Mouse (Mus musculus) olfactory bulb, adult 2 months (tissue): Measurements from ENCODE around the gene Vps26c. TPM values are rescaled to one million over a fixed set of nuclear protein-coding genes. Genes with fewer than 3 reads are reported as not detected.
A peak's percentile ranks its signal among the peaks of the same experiment; 100 is the strongest.

Experiments
- H3K27ac ChIP-seq: fragments of 200-500 bp; 2 replicates; pipeline ENCODE4 v1.5.1; 2012; ENCODE audit warnings: low read depth, low read length; ENCODE audit not compliant: insufficient read depth
- H3K4me1 ChIP-seq: fragments of 200-500 bp; 2 replicates; pipeline ENCODE4 v1.6.1; 2012; ENCODE audit warnings: low read length; ENCODE audit not compliant: control insufficient read depth, insufficient read depth
- H3K4me3 ChIP-seq: fragments of 200-500 bp; 2 replicates; pipeline ENCODE4 v1.5.1; 2012; ENCODE audit warnings: mild to moderate bottlenecking, low read depth, low read length, moderate library complexity; ENCODE audit not compliant: insufficient read depth
- CTCF ChIP-seq: fragments of 200-500 bp; IDR thresholded peaks from 2 replicates; pipeline ENCODE4 v1.5.1; 2012; ENCODE audit warnings: low read depth, mild to moderate bottlenecking, low read length, moderate library complexity; ENCODE audit not compliant: insufficient read depth
- POLR2A ChIP-seq: fragments of 200-500 bp; IDR thresholded peaks from 2 replicates; pipeline ENCODE4 v1.6.1; 2012; ENCODE audit warnings: mild to moderate bottlenecking, low read depth, low read length, moderate library complexity; ENCODE audit not compliant: insufficient read depth
- WGBS: fragments of 180-500 bp; shearing (Covaris S2); methylation state at CpG from one replicate; pipeline ENCODE4 v1.1.7; 2018; 5-methylcytosine and 5-hydroxymethylcytosine counted together
- polyA plus RNA-seq: library from polyadenylated mRNA; stranded (reverse); fragments of >200 nt; gene quantifications from 2 replicates; pipeline ENCODE4 v1.2.4, GENCODE M21; 2012; ENCODE audit warnings: low replicate concordance; ENCODE audit not compliant: missing spikeins, insufficient read depth, insufficient read length

The Vps26c gene
- polyA plus RNA-seq, 1 experiment, result not detected

- H3K4me3 ChIP-seq, result peak overlapping the region; percentile 100
- peak overlapping the region; percentile 100 for H3K27ac ChIP-seq
- under 1% methylated on average over 53 of the region's 53 CpGs for WGBS
- TF ChIP-seq POLR2A, result peak; percentile 76
- no peak for TF ChIP-seq CTCF
- no peaks in the 10 kb centered on the region for H3K4me1 ChIP-seq
These were observed 42.0 kb upstream of the Vps26c start for GRCm38 (mm10) chr16:94568335-94569228.

- Histone ChIP-seq H3K4me1 (no peaks in the 10 kb centered on the region), H3K4me3 (no peak overlapping the region), H3K27ac (no peak overlapping the region)
- WGBS, result 80% methylated on average over 5 of the region's 5 CpGs
- TF ChIP-seq CTCF (no peak), POLR2A (no peak)
These were observed 41.1 kb upstream of the Vps26c start for GRCm38 (mm10) chr16:94567751-94568150.

GRCm38 (mm10) chr16:94566834-94567585, 40.4 kb upstream of the Vps26c start:
- WGBS, result 91% methylated on average over 11 of the region's 11 CpGs
- H3K27ac ChIP-seq, result no peak overlapping the region
- H3K4me1 ChIP-seq, result no peaks in the 10 kb centered on the region
- H3K4me3 ChIP-seq, result no peak overlapping the region
- TF ChIP-seq POLR2A, result no peak
- no peak for TF ChIP-seq CTCF

- H3K27ac ChIP-seq, result no peak overlapping the region
- H3K4me1 ChIP-seq, result no peaks in the 10 kb centered on the region
- H3K4me3 ChIP-seq, result no peak overlapping the region
- TF ChIP-seq POLR2A (no peak), CTCF (no peak)
- WGBS, result 75% methylated on average over 8 of the region's 8 CpGs
These were observed 39.5 kb upstream of the Vps26c start for GRCm38 (mm10) chr16:94566124-94566523.

- no peak overlapping the region for H3K4me3 ChIP-seq
- no peak overlapping the region for H3K27ac ChIP-seq
- TF ChIP-seq POLR2A (no peak), CTCF (no peak)
- no peaks in the 10 kb centered on the region for H3K4me1 ChIP-seq
- 88% methylated on average over 5 of the region's 5 CpGs for WGBS
These were observed 34.0 kb upstream of the Vps26c start for GRCm38 (mm10) chr16:94560618-94561017.

- no peak overlapping the region for H3K4me3 ChIP-seq
- TF ChIP-seq CTCF, result no peak
- no peak for TF ChIP-seq POLR2A
- H3K4me1 ChIP-seq, result no peaks in the 10 kb centered on the region
- 77% methylated on average over 7 of the region's 7 CpGs for WGBS
- no peak overlapping the region for H3K27ac ChIP-seq
These were observed 33.2 kb upstream of the Vps26c start for GRCm38 (mm10) chr16:94559782-94560181.

- no peak overlapping the region for H3K27ac ChIP-seq
- H3K4me3 ChIP-seq, result no peak overlapping the region
- TF ChIP-seq CTCF, result no peak
- TF ChIP-seq POLR2A, result no peak
- 74% methylated on average over 7 of the region's 7 CpGs for WGBS
- H3K4me1 ChIP-seq, result no peaks in the 10 kb centered on the region
These were observed 32.7 kb upstream of the Vps26c start for GRCm38 (mm10) chr16:94559282-94559681.

GRCm38 (mm10) chr16:94556228-94556627, 29.6 kb upstream of the Vps26c start:
- WGBS, result 71% methylated on average over 5 of the region's 5 CpGs
- TF ChIP-seq CTCF (no peak), POLR2A (no peak)
- Histone ChIP-seq H3K4me1 (no peaks in the 10 kb centered on the region), H3K4me3 (no peak overlapping the region), H3K27ac (no peak overlapping the region)

- TF ChIP-seq POLR2A, result no peak
- no peak for TF ChIP-seq CTCF
- 86% methylated on average over 7 of the region's 7 CpGs for WGBS
- no peaks in the 10 kb centered on the region for H3K4me1 ChIP-seq
- no peak overlapping the region for H3K4me3 ChIP-seq
- H3K27ac ChIP-seq, result no peak overlapping the region
These were observed 28.7 kb upstream of the Vps26c start for GRCm38 (mm10) chr16:94555346-94555745.
